Mouse (Mus musculus) layer of hippocampus, postnatal 10 days (tissue): ENCODE data around the gene Slc5a6. TPM values are rescaled to one million over a fixed set of nuclear protein-coding genes. Genes with fewer than 3 reads are reported as not detected.

Experiments
- DNase-seq, 2 experiments: peaks; one replicate each; pipeline ENCODE4 v3.0.0; 2021; ENCODE audit warnings: low spot score in 2 of 2
- long read RNA-seq: library from polyadenylated mRNA; stranded (forward); transcript quantifications from one replicate; pipeline ENCODE4 v2.0.0, GENCODE M21; 2023
- total RNA-seq, 2 experiments: library from RNA; stranded (reverse); gene quantifications; 2 replicates each; pipeline ENCODE4 v1.2.3; 2021

The Slc5a6 gene
- total RNA-seq, result 10 to 100 TPM; 14.2 to 16.6 TPM
- long read RNA-seq, transcript Slc5a6-202 (18 exons, 3,436 nt), result major isoform, 7 of 16 reads
- long read RNA-seq, partial matches to known transcripts, result 2 of 16 reads
- long read RNA-seq, other reads (novel, unspliced or antisense), result 6 of 16 reads

GRCm38 (mm10) chr5:31048763-31049641 is at the start of gene Slc5a6:
Gene Slc5a6, minus strand, starts transcription at chr5:31048924.
- DNase-seq, result peak; percentile 43 to 45

- DNase-seq, result no peak
Observed at GRCm38 (mm10) chr5:31095711-31096480, 47.2 kb upstream of the Slc5a6 start.

GRCm38 (mm10) chr5:31094799-31095691 is 46.3 kb upstream of the Slc5a6 start:
- peak; percentile 57 to 61 for DNase-seq

- no peak for DNase-seq
Observed at GRCm38 (mm10) chr5:31094100-31094798, 45.5 kb upstream of the Slc5a6 start.

- peak; percentile 52 to 60 for DNase-seq
Observed at GRCm38 (mm10) chr5:31093151-31094041, 44.7 kb upstream of the Slc5a6 start.

- no peak for DNase-seq
Observed at GRCm38 (mm10) chr5:31092231-31092975, 43.7 kb upstream of the Slc5a6 start.

- DNase-seq, result no peak
Observed at GRCm38 (mm10) chr5:31087131-31087530, 38.4 kb upstream of the Slc5a6 start.

GRCm38 (mm10) chr5:31086606-31087005 is 37.9 kb upstream of the Slc5a6 start:
- no peak for DNase-seq

- no peak for DNase-seq
Observed at GRCm38 (mm10) chr5:31083949-31084348, 35.2 kb upstream of the Slc5a6 start.

GRCm38 (mm10) chr5:31082935-31083625 is 34.4 kb upstream of the Slc5a6 start:
- DNase-seq, result no peak

- DNase-seq, result peak; percentile 81 to 82
Observed at GRCm38 (mm10) chr5:31082355-31082754, 33.6 kb upstream of the Slc5a6 start.

GRCm38 (mm10) chr5:31081386-31081785 is 32.7 kb upstream of the Slc5a6 start:
- DNase-seq, result peak; percentile 50 to 64

- DNase-seq, result no peak
Observed at GRCm38 (mm10) chr5:31080795-31081164, 32.1 kb upstream of the Slc5a6 start.

- DNase-seq, result peak in 1 of 2 experiments; percentile 37
Observed at GRCm38 (mm10) chr5:31080059-31080794, 31.5 kb upstream of the Slc5a6 start.

- no peak for DNase-seq
Observed at GRCm38 (mm10) chr5:31076346-31076745, 27.6 kb upstream of the Slc5a6 start.

GRCm38 (mm10) chr5:31073176-31073575 is 24.5 kb upstream of the Slc5a6 start:
- no peak for DNase-seq

- DNase-seq, result no peak
Observed at GRCm38 (mm10) chr5:31071821-31072220, 23.1 kb upstream of the Slc5a6 start.
